Mouse (Mus musculus) heart, adult 8-10 months (tissue): ENCODE results near the gene Nup85. TPM values are rescaled to one million over a fixed set of nuclear protein-coding genes. Genes with fewer than 3 reads are reported as not detected.
A peak's percentile ranks its signal among the peaks of the same experiment; 100 is the strongest.

ENCODE experiments used
- DNase-seq: peaks from one replicate; pipeline ENCODE4 v3.0.0; 2022; ENCODE audit warnings: low spot score
- total RNA-seq, 4 experiments: library from RNA; stranded (reverse); gene quantifications; 2 replicates each; pipeline ENCODE4 v1.2.4; 2022

The Nup85 gene
- total RNA-seq, 4 experiments from 2014 or later, result 15.7 to 24.4 (median 19.2) TPM

DNA sequence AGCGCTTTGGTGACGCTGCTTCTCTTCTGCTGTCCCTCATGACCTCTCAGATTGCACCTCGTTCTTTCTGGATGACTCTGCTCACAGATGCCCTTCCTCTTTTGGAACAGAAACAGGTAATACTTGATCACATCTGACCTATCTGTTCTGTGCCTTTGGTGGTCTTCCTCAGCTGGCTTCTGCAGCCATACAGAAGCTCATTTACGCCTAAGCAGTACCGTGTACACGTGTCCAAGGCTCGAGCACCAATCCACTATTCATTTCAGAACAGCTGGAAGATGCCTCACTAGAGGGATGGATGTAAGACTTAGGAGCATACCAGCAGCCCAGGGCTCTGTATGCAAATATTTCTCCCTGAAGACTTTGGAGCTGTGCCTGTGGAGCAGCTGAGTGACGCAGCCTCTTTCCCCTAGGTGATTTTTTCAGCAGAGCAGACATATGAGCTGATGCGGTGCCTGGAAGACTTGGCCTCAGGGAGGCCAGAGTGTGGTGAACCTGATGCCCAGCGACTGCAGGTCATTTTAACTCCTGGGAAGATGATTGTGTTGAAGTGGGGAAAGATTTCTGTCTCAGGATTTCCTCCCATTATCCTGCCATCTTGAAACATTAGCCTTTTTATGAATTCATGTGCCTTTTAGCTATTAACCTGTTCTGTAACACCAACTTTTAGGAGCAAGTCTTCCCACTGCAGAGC is 18.8 kb downstream of the Nup85 start:
- DNase-seq, result no peak

DNA sequence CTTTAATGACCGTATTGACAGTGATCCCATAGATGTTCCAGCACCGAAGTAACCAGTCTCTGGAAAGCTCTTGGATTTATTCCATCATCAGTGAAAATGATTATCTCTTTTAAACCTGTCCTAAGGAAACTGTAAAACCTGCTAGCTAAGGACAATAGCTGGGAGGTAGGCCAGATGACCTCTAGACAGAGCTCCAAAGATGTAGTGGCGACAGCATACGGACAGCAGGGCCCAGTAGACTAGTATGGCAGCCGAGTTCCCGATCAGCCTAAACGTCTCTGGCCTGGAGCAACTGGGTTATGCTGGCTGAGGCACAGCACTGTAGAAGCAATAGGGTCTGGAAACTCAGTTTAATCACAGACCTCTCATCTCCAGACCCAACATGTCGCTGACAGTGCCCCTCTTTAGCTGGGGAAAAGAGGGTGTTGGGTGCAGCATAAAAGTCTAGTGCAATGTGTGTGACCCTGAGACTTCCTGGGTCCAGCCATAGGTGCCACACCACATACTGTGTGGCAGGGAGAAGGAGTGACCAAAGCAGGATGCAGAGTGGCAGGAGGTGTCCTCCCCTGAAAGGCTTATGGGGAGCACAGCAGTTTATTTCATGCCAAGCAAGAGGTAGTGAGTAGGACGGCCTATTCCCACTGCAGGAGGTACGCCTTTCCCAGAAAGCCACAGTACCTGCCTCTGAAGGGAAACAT is 20.3 kb downstream of the Nup85 start:
- no peak for DNase-seq

DNA sequence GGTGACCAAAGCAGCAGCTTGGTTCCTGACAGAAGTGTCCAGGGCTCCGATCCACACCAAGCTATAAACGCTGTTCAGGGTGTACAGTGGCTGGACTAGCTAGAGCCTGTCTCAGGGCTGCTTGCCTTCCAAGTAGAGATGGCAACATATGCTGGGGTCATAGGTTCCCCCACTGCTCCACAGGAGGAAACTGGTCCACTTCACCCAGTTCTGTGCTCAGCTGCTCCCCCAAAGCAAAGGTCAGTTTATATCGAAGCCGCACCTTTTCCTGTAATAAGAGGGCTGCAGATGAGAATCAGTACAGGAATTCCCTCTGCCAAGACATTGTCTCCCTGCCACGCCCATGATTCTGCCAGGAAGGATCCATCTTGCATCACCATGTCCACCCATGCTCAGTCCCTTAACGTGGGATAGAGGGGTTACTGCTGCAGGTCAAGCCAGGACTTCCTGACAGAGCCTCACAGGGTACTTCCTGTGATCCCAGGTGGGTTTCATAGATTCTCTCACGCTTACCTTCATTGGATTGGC is 21.4 kb downstream of the Nup85 start:
- DNase-seq, result no peak

DNA sequence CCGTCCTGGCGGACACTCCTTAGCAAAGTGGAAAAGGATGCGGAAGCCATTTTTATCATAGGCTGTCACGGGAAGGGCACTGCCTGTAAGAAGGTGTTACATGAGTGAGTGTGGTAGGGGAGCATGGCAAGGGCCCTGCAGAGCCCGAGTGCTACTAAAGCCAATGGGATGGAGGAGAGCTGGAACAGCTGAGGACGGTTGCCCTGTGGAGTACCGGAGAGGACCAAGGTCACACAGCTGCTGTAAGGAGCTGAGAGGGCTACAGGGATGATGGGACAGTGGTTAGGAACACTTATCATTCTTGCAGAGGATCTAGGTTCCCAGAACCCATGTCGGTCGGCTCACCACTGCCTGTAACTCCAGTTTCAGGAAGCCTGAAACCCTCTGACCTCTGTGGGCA is 22.2 kb downstream of the Nup85 start:
- DNase-seq, result no peak

DNA sequence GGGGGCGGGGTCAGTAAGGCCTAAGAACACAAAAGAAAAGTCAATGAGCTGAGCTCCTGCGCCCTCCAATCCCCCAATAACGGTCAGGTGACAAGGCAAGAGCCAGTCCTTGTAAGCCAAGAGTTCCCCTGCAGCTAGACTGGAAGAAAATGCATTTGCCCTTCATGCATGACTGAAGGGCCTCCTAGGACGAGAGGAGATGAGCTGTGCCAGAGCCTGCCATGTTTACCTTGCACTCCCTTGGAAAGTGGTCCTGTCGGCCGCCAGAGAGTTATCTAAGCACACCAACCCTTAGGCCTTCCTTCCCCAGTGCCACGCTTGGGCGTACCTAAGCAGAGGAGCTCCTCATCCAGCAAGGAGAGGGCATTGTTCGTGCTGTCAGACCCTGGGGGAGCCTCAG is 23.8 kb downstream of the Nup85 start:
- DNase-seq, result no peak

DNA sequence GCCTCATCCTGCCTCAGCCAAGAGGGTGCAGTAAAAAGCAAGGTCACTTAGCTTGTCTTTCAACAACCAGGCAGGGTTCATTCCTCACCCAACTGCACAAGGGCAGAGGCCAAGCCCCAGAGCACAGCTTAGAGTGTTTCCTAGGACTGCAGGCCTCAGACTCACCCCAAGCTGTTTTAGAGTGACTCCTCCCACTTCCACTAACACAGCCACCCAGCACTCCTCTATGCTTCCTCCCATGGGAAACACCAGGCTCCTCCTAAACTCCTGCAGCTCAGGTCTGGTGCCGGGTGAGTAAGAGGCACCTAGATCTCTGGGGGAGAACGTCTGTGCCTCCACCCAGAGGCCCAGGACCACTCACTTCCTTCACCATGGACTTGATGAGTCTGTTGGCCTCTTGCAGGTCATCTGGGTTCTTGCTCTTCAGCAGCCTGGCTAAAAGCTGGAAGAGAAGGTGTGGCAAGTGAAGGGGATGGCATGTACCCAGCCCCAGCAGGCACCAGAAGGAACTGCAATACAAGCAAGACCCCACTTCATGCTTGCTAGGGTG is 26.4 kb downstream of the Nup85 start:
- no peak for DNase-seq

DNA sequence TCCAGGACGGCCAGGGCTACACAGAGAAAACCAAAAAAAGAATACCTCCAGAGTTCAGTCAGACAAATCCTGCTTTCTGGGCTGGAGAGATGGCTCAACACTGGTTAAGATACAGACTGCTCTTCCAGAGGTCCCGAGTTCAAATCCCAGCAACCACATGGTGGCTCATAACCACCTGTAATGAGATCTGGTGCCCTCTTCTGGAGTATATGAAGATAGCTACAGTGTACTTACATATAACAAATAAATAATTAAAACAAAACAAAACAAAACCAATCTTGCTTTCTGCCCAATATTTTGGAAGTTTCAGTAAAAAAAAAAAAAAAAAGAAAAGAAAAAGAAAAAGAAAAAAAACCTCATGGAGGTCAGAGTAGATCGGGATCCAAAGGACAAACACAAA is 31.0 kb downstream of the Nup85 start:
- no peak for DNase-seq

DNA sequence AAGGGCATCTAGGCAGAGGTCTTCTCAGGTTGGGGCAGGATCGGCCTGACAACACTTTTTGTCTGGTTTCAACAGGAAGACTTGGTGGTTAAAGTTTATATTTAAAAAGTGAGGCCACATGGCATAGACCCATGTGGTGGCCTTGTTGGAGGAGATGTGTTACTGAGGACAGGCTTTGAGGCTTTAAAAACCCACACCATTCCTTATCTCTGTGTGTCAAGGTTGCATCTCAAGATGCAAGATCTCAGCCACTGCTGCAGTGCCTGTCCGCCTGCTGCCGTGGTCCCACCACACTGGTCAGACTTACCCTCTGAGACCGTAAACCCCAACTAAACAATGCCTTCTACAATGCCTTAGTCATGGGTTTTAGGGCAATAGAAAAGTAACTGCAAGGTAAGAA is 34.1 kb downstream of the Nup85 start:
- no peak for DNase-seq

DNA sequence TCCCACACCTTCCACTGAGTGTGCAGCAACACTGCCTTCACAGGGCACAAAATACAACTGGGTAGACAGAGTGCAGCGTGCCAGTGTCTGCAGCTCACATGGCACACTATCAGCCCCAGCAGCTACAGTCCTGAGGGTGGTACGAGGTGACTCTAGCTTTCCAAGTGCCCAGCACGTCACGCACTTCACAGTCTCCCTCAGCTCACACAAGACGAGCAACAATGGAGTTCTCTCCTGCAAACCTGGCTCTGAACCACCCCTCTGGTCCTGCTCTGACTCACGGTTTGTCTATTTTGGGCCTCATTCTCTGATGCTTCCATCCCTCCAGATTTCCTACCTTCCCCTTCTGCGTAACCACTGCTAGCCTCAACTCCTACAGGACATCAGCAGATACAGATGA is 35.5 kb downstream of the Nup85 start:
- DNase-seq, result no peak

DNA sequence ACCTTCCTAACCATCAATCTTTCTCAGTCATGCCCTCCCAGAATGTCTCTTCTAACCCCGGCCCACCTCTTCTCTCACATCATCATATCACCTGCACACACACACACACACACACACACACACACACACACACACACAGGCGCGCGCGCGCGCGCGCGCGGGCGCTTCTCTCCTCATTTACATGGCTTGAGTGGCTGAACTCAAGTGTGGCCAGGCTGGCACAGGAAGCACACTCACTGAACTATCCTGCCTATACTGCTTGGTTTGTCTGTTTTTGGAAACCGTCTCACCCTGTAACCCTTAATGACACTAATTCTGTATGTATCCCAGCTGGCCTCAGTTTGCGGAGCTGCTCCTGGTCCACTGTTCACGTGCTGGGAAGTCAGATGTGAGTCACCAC is 36.5 kb downstream of the Nup85 start:
- DNase-seq, result no peak

DNA sequence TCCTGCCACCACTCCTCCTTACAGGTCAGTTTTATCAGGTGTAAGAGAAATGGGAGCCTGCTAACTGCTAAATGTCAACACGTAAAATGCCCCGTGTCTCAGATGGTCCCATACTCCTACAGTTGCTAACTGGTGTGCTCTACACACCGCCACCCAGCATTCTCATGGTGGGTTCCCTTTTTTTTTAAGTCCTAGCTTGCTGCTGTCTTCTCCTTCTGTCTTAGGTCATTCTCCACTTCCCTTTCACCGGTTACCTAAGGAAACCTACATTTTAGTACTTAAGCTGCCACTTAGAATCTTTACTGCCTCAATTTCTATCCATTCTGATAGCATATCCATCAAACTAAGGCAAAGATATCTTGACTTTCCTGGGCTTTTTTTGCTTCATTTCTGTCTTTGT is 36.9 kb downstream of the Nup85 start:
- no peak for DNase-seq

DNA sequence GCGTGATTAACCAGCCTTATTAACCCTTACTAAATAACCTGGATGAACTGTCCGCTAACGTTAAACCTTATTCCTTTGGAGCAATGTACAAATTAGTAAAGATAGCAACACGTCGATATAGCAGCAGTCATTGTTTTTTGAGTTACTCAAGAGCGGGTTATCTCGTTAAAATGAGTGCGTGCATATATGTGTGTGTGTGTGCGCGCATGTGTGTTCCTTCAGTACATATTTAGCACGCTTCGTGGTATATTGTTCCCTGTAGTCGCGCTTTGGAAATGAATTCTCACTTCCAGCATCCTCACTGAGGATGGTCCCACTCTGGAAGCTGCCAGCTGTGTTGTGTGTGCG is 38.9 kb downstream of the Nup85 start:
- DNase-seq, result no peak

DNA sequence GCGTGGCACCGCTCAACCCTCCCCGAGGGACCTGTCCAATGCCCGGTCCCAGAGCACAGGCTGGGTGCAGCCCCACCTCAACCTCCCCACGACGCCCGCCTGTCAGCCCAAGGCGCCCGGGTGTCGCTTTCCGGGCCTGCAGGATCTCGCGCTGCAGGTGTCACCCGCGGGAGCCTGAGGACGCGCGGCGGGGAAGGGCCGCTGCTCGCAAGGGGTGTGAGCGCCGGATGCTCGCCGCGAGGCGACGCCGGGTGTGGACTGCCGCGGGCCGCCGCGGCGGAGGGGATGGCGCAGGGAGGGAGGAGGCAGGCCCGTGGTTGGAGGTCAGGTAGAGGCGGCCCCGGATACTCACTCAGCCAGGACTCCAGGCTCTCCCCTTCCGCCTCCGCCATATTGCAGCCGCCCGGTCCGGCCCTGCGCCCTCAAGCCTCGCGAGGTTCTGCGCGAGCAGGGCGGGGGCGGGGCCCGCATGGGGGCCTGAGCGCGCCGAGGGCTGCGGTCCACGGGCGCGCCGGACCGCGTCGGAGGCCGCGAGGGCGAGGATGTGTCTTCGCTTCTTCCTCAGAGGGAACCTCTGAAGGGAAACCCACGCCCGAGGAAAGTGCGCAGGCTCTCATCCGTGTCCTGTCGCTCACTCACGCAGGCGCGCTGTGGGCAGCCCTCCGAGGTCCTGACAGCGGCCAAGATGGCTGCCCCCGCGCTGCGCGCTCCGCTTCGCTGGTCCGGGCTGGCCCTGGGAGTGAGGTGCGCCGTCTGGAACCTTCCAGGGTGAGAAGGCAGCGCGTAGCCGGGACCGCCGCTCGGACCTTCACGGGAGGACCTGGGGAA is 39.5 kb downstream of the Nup85 start, which contains the start of the genes Mrps7 and Gga3:
Gene Mrps7, plus strand, starts transcription at position 450 of the 828 bp plus-strand sequence.
Gene Gga3, minus strand, starts transcription at position 576 of the 828 bp plus-strand sequence.
- DNase-seq, result peak; percentile 88

DNA sequence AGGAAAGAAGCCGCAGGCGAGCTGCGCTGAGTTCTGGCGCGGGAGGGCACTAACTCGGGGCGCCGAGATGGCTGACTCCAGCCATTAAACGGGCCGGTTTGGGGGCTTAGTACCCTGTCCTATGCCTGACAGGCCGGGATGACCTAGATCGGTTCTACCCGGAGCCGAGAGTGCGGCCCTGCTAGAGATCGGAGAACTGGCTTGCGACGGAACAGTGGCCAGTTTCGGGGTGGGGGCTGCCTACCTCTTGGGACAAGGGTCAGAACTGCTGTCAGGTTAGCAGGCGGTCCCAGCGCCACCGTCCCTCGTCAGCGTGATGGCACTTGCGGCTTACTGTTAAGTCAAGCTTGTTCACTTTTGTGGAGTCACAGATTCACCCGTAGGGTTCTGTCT is 40.1 kb downstream of the Nup85 start:
- no peak for DNase-seq

DNA sequence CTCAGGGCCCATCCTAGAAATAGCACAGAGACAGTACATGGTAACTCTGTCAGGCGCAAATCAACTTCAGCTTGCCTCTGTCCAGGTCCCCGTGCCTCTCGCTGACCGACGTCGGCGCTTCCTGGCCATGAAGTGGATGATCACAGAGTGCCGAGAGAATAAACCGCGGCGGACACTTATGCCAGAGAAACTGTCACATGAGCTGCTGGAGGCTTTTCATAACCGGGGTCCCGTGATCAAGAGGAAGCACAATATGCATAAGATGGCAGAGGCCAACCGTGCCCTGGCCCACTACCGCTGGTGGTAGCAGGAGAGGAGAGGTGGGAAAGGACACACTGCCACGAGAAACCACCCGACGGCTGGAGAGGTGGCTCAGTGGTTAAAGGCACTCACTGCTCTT is 42.5 kb downstream of the Nup85 start:
- DNase-seq, result no peak

DNA sequence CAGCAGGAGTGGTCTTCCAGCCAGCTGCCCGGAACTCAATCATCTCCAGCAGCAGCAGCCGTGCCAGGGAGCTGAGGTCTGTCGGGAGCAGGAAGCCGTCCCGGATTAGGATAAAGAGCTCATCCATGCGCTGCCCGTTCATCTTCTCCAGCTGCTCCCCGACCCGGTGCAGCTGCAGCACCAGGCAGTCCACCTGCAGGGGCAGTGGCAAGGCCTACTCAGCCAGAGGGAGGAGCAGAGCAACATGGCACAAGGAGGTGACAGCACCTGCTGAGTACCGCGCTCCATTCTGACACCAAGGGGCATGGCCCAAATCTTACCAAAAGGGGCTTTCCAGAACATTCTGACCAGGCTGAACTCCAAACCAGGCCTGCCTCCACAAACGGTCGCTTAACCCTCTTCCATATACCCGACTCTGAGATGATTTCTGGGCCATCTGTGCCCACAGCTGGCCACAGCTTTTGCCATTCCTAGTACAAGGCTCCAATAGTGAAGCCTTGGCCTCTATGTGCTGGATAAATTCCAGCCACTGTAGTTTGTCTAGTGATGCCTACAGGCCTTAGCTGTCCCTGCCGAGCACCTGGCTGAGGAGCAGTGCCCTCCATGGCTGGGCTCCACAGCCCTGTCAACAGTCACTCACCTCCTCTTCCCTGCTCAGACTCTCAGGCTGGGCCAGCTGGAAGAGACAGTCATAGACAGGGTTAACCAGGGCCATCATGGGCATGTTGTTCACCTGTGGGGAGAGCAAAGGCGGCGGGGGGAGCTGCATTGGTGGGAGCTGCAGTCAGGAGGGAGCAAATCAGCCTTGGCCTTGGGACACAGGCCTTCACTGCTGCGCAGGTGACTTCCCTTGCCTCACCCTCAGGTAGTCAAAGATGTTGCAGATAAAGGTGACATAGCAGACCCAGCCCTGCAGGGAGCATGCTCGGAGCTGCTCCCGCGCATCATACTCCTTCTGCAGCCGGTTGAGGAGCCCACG is 44.5 kb downstream of the Nup85 start:
- no peak for DNase-seq

DNA sequence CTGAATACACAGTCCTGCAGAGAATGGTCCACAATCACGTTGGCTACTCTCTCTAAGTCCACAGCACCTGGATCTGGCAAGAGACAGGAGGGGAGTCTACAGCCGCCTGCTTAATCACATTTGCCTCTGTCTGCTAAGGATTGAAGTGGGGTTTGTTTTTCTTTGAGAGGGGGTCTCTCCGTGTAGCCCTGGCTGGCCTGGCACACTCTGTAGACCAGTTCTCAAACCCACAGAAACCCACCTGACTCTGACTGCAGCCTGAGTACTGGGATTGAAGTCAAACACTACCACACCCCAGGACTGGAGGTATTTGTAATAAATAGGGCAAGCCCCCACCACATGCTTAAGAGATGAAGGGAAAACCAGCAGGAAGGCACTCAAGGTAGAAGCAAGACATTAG is 45.3 kb downstream of the Nup85 start:
- no peak for DNase-seq

DNA sequence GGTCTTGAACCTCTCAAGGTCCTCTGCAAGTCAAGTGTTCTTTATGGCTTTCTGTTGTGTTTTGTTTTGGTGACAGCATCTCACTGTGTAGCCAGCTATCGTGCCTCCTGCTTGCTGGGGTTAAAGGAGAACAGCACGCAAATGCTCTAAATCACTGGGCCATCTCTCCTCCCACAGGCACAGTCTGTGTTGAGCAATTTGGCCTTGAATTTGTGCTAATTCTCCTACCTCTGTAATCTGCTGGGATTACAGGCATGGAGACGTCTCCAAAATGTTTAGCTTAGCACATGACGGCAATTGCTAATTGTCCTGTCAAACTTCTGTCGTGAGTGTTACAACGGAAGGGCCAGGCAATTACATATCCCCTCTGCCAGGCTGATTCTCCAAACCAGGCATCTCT is 46.9 kb downstream of the Nup85 start:
- DNase-seq, result no peak

DNA sequence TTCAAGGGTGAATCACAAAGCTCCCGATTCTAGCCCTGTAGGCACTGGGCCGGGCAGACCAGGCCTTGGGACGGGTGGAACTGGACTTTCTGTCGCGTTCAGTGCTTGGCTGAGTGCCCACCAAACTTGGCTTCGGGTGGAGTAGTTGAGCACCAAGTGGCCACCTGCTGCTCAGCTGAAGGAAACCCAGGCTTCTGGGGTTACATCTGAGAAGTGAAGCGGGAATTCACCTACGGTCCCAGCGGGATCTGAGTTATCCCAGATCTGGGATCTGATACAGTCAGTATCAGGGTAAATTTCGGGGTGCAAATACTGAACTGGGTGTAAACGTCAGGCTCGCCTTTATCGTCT is 47.8 kb downstream of the Nup85 start:
- DNase-seq, result peak; percentile 77

DNA sequence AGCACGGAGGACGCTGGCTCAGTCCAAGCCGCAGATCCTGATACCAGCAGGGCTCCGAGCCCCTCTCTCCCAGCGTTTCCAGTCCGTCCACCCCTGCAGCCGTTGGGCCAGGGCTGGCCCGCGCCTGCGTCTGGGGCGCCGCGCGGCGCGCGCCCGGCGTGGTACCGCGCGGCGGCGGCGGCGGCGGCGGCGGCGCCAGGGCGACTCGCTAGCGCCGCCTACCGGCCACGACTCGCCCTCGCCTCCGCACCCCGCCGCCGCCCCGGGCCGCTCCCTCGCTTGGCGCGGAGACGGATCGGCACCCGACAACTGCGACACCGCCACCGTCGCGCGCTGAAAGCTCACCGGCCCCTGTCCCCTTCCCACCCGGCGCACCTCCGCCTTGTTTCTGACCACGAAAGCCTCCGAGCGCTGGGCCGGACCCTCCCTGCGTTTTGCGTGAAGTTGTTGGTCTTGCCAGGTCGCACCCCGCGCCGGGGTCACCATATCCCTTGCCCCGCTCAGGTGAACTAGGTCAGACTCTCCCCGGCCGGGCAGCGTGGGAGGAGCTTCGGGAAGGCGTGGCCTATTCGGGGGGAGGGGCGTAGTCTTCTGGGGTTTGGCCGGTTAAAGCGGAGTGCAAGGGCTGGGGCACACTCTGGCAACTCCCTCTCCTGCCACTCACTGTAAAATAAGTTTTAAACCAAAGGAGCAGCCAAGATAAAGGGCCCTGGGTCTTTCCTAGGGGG is 48.3 kb downstream of the Nup85 start, which contains the start of gene Mif4gd:
Gene Mif4gd, minus strand, starts transcription at position 560 of the 728 bp plus-strand sequence.
- DNase-seq, result peak; percentile 94
